Mouse (Mus musculus): Measurements from ENCODE around the gene Wdr66. TPM values are rescaled to one million over a fixed set of nuclear protein-coding genes. Genes with fewer than 3 reads are reported as not detected.

Gene Wdr66
- polyA plus RNA-seq, 1 experiment from 2014 or later: 0.40 TPM

- WGBS: 59% methylated on average over 23 of the region's 23 CpGs
- no peak overlapping the region for H3K4me2 ChIP-seq
- H3K9ac ChIP-seq (ENCODE audit: low read depth, low read length): no peak overlapping the region
- H3K4me1 ChIP-seq (replicated peaks; ENCODE audit: control insufficient read depth, insufficient read depth, low read length): no peaks in the 10 kb centered on the region
- H3K27ac ChIP-seq (ENCODE audit: low read depth, low read length): no peak overlapping the region
- no peak for DNase-seq (ENCODE audit: low spot score)
- no peaks in the 10 kb centered on the region for H3K9me3 ChIP-seq (ENCODE audit: control insufficient read depth, low read length)
- no peak overlapping the region for H3K4me3 ChIP-seq (ENCODE audit: low read depth, low read length)
- ATAC-seq (replicated peaks; ENCODE audit: low FRiP score): no peak
- no peaks in the 10 kb centered on the region for H3K27me3 ChIP-seq (replicated peaks; ENCODE audit: control insufficient read depth, insufficient read depth, low read length)
- H3K36me3 ChIP-seq (ENCODE audit: control insufficient read depth, insufficient read depth, low read length): no peaks in the 10 kb centered on the region
Observed at GRCm38 (mm10) chr5:123296972-123297754, 45.3 kb downstream of the Wdr66 start.

GRCm38 (mm10) chr5:123297830-123298229 lies 45.9 kb downstream of the Wdr66 start:
- Histone ChIP-seq H3K4me2 (no peak overlapping the region), H3K9me3 (ENCODE audit: control insufficient read depth, low read length) (no peaks in the 10 kb centered on the region), H3K9ac (ENCODE audit: low read depth, low read length) (no peak overlapping the region), H3K4me1 (replicated peaks; ENCODE audit: control insufficient read depth, insufficient read depth, low read length) (no peaks in the 10 kb centered on the region), H3K4me3 (ENCODE audit: low read depth, low read length) (no peak overlapping the region), H3K27ac (ENCODE audit: low read depth, low read length) (no peak overlapping the region), H3K36me3 (ENCODE audit: control insufficient read depth, insufficient read depth, low read length) (no peaks in the 10 kb centered on the region), H3K27me3 (replicated peaks; ENCODE audit: control insufficient read depth, insufficient read depth, low read length) (no peaks in the 10 kb centered on the region)
- DNase-seq (ENCODE audit: low spot score) (no peak), ATAC-seq (replicated peaks; ENCODE audit: low FRiP score) (no peak)
- WGBS: 80% methylated on average over 7 of the region's 7 CpGs

GRCm38 (mm10) chr5:123298526-123298925 lies 46.6 kb downstream of the Wdr66 start:
- Histone ChIP-seq H3K36me3 (ENCODE audit: control insufficient read depth, insufficient read depth, low read length) (no peaks in the 10 kb centered on the region), H3K9me3 (ENCODE audit: control insufficient read depth, low read length) (no peaks in the 10 kb centered on the region), H3K4me1 (replicated peaks; ENCODE audit: control insufficient read depth, insufficient read depth, low read length) (no peaks in the 10 kb centered on the region), H3K27ac (ENCODE audit: low read depth, low read length) (no peak overlapping the region), H3K9ac (ENCODE audit: low read depth, low read length) (no peak overlapping the region), H3K4me2 (no peak overlapping the region), H3K4me3 (ENCODE audit: low read depth, low read length) (no peak overlapping the region), H3K27me3 (replicated peaks; ENCODE audit: control insufficient read depth, insufficient read depth, low read length) (no peaks in the 10 kb centered on the region)
- no peak for ATAC-seq (replicated peaks; ENCODE audit: low FRiP score)
- no peak for DNase-seq (ENCODE audit: low spot score)
- 80% methylated on average over 6 of the region's 6 CpGs for WGBS

GRCm38 (mm10) chr5:123300496-123301034 lies 48.7 kb downstream of the Wdr66 start:
- Histone ChIP-seq H3K9ac (ENCODE audit: low read depth, low read length) (no peak overlapping the region), H3K4me3 (ENCODE audit: low read depth, low read length) (no peak overlapping the region), H3K27me3 (replicated peaks; ENCODE audit: control insufficient read depth, insufficient read depth, low read length) (no peaks in the 10 kb centered on the region), H3K9me3 (ENCODE audit: control insufficient read depth, low read length) (no peaks in the 10 kb centered on the region), H3K36me3 (ENCODE audit: control insufficient read depth, insufficient read depth, low read length) (no peaks in the 10 kb centered on the region), H3K4me1 (replicated peaks; ENCODE audit: control insufficient read depth, insufficient read depth, low read length) (no peaks in the 10 kb centered on the region), H3K4me2 (no peak overlapping the region), H3K27ac (ENCODE audit: low read depth, low read length) (no peak overlapping the region)
- ATAC-seq (replicated peaks; ENCODE audit: low FRiP score): no peak
- no peak for DNase-seq (ENCODE audit: low spot score)
- WGBS: 78% methylated on average over 8 of the region's 8 CpGs

- DNase-seq (ENCODE audit: low spot score) (no peak), ATAC-seq (replicated peaks; ENCODE audit: low FRiP score) (no peak)
- H3K36me3 ChIP-seq (ENCODE audit: control insufficient read depth, insufficient read depth, low read length): no peaks in the 10 kb centered on the region
- no peak overlapping the region for H3K27ac ChIP-seq (ENCODE audit: low read depth, low read length)
- H3K27me3 ChIP-seq (replicated peaks; ENCODE audit: control insufficient read depth, insufficient read depth, low read length): no peaks in the 10 kb centered on the region
- H3K4me2 ChIP-seq: no peak overlapping the region
- H3K4me1 ChIP-seq (replicated peaks; ENCODE audit: control insufficient read depth, insufficient read depth, low read length): no peaks in the 10 kb centered on the region
- H3K4me3 ChIP-seq (ENCODE audit: low read depth, low read length): no peak overlapping the region
- H3K9ac ChIP-seq (ENCODE audit: low read depth, low read length): no peak overlapping the region
- no peaks in the 10 kb centered on the region for H3K9me3 ChIP-seq (ENCODE audit: control insufficient read depth, low read length)
- WGBS: 83% methylated on average over 20 of the region's 20 CpGs
Observed at GRCm38 (mm10) chr5:123301780-123302521, 50.0 kb downstream of the Wdr66 start.

GRCm38 (mm10) chr5:123307630-123308282 lies 55.9 kb downstream of the Wdr66 start:
- no peaks in the 10 kb centered on the region for H3K36me3 ChIP-seq (ENCODE audit: control insufficient read depth, insufficient read depth, low read length)
- H3K4me2 ChIP-seq: no peak overlapping the region
- H3K9me3 ChIP-seq (ENCODE audit: control insufficient read depth, low read length): no peaks in the 10 kb centered on the region
- 76% methylated on average over 18 of the region's 18 CpGs for WGBS
- H3K27me3 ChIP-seq (replicated peaks; ENCODE audit: control insufficient read depth, insufficient read depth, low read length): no peaks in the 10 kb centered on the region
- no peak for ATAC-seq (replicated peaks; ENCODE audit: low FRiP score)
- H3K4me3 ChIP-seq (ENCODE audit: low read depth, low read length): no peak overlapping the region
- 0 out of 2 replicates have a peak, but pooled peaks cover 2% of the 10 kb centered on the region for H3K4me1 ChIP-seq (replicated peaks; ENCODE audit: control insufficient read depth, insufficient read depth, low read length)
- no peak overlapping the region for H3K9ac ChIP-seq (ENCODE audit: low read depth, low read length)
- H3K27ac ChIP-seq (ENCODE audit: low read depth, low read length): no peak overlapping the region
- DNase-seq (ENCODE audit: low spot score): no peak

GRCm38 (mm10) chr5:123309816-123310215 lies 57.9 kb downstream of the Wdr66 start:
- Histone ChIP-seq H3K4me3 (ENCODE audit: low read depth, low read length) (no peak overlapping the region), H3K27me3 (replicated peaks; ENCODE audit: control insufficient read depth, insufficient read depth, low read length) (no peaks in the 10 kb centered on the region), H3K9me3 (ENCODE audit: control insufficient read depth, low read length) (no peaks in the 10 kb centered on the region), H3K9ac (ENCODE audit: low read depth, low read length) (no peak overlapping the region), H3K4me1 (replicated peaks; ENCODE audit: control insufficient read depth, insufficient read depth, low read length) (0 out of 2 replicates have a peak, but pooled peaks cover 2% of the 10 kb centered on the region), H3K4me2 (no peak overlapping the region), H3K36me3 (ENCODE audit: control insufficient read depth, insufficient read depth, low read length) (no peaks in the 10 kb centered on the region), H3K27ac (ENCODE audit: low read depth, low read length) (no peak overlapping the region)
- DNase-seq (ENCODE audit: low spot score): no peak
- no peak for ATAC-seq (replicated peaks; ENCODE audit: low FRiP score)
- 54% methylated on average over 10 of the region's 10 CpGs for WGBS

- H3K4me1 ChIP-seq (replicated peaks; ENCODE audit: control insufficient read depth, insufficient read depth, low read length): 0 out of 2 replicates have a peak, but pooled peaks cover 2% of the 10 kb centered on the region
- ATAC-seq (replicated peaks; ENCODE audit: low FRiP score) (no peak), DNase-seq (ENCODE audit: low spot score) (no peak)
- no peaks in the 10 kb centered on the region for H3K9me3 ChIP-seq (ENCODE audit: control insufficient read depth, low read length)
- no peaks in the 10 kb centered on the region for H3K27me3 ChIP-seq (replicated peaks; ENCODE audit: control insufficient read depth, insufficient read depth, low read length)
- no peak overlapping the region for H3K27ac ChIP-seq (ENCODE audit: low read depth, low read length)
- no peak overlapping the region for H3K4me2 ChIP-seq
- no peaks in the 10 kb centered on the region for H3K36me3 ChIP-seq (ENCODE audit: control insufficient read depth, insufficient read depth, low read length)
- H3K4me3 ChIP-seq (ENCODE audit: low read depth, low read length): no peak overlapping the region
- 57% methylated on average over 7 of the region's 7 CpGs for WGBS
- H3K9ac ChIP-seq (ENCODE audit: low read depth, low read length): no peak overlapping the region
Observed at GRCm38 (mm10) chr5:123310221-123310620, 58.3 kb downstream of the Wdr66 start.
